Mouse (Mus musculus) heart, adult 8-10 months (tissue): ENCODE data around the gene Chrnb1. TPM values are rescaled to one million over a fixed set of nuclear protein-coding genes. Genes with fewer than 3 reads are reported as not detected.

Source experiments
- DNase-seq: peaks from one replicate; pipeline ENCODE4 v3.0.0; 2022; ENCODE audit warnings: low spot score
- total RNA-seq, 4 experiments: library from RNA; stranded (reverse); gene quantifications; 2 replicates each; pipeline ENCODE4 v1.2.4; 2022

The Chrnb1 gene
- total RNA-seq, 4 experiments from 2014 or later = 2.2 to 4.3 (median 3.8) TPM

- DNase-seq = no peak
These were observed 8.9 kb upstream of the Chrnb1 start for GRCm38 (mm10) chr11:69804652-69804940.

- DNase-seq = peak; percentile 53
These were observed 8.3 kb upstream of the Chrnb1 start for GRCm38 (mm10) chr11:69803786-69804651.

GRCm38 (mm10) chr11:69803328-69803727, 7.6 kb upstream of the Chrnb1 start:
- DNase-seq = no peak

GRCm38 (mm10) chr11:69802648-69803105, 6.9 kb upstream of the Chrnb1 start:
- peak; percentile 89 for DNase-seq

- no peak for DNase-seq
These were observed 5.7 kb upstream of the Chrnb1 start, which contains the start of gene Fgf11 for GRCm38 (mm10) chr11:69801379-69801977. Gene Fgf11 (minus strand): TSS chr11:69801857.

GRCm38 (mm10) chr11:69800392-69801197, 4.9 kb upstream of the Chrnb1 start:
- no peak for DNase-seq

- no peak for DNase-seq
These were observed 4.3 kb upstream of the Chrnb1 start for GRCm38 (mm10) chr11:69800138-69800391.

GRCm38 (mm10) chr11:69799394-69800137, 3.8 kb upstream of the Chrnb1 start:
- DNase-seq = no peak

GRCm38 (mm10) chr11:69797924-69798323, 2.2 kb upstream of the Chrnb1 start:
- DNase-seq = no peak

GRCm38 (mm10) chr11:69795983-69796435, 266 bp upstream of the Chrnb1 start:
- DNase-seq = no peak

- no peak for DNase-seq
These were observed 2.3 kb downstream of the Chrnb1 start for GRCm38 (mm10) chr11:69793429-69793828.

- no peak for DNase-seq
These were observed 4.3 kb downstream of the Chrnb1 start for GRCm38 (mm10) chr11:69791420-69791819.

GRCm38 (mm10) chr11:69789431-69789830, 6.3 kb downstream of the Chrnb1 start:
- no peak for DNase-seq

- DNase-seq = no peak
These were observed 8.4 kb downstream of the Chrnb1 start for GRCm38 (mm10) chr11:69787306-69787705.

GRCm38 (mm10) chr11:69784793-69785272, 10.9 kb downstream of the Chrnb1 start:
- DNase-seq = peak; percentile 79

- DNase-seq = no peak
These were observed 13.9 kb downstream of the Chrnb1 start for GRCm38 (mm10) chr11:69781828-69782227.

- no peak for DNase-seq
These were observed 16.8 kb downstream of the Chrnb1 start for GRCm38 (mm10) chr11:69778985-69779384.

GRCm38 (mm10) chr11:69778258-69778982, 17.3 kb downstream of the Chrnb1 start:
- no peak for DNase-seq

- DNase-seq = no peak
These were observed 18.1 kb downstream of the Chrnb1 start for GRCm38 (mm10) chr11:69777504-69778257.

- DNase-seq = no peak
These were observed 19.3 kb downstream of the Chrnb1 start for GRCm38 (mm10) chr11:69776488-69776887.
